Mouse (Mus musculus) adrenal gland, adult 8-10 months (tissue): ENCODE measurements around the gene Ssh3. TPM values are rescaled to one million over a fixed set of nuclear protein-coding genes. Genes with fewer than 3 reads are reported as not detected.

Experiments used
- DNase-seq: peaks from one replicate; pipeline ENCODE4 v3.0.0; 2022
- microRNA-seq, 2 experiments: library from miRNA; unstranded; fragments of <30 nt; microRNA quantifications; one replicate each; pipeline ENCODE4 v1.2.0; 2022
- total RNA-seq, 4 experiments: library from RNA; stranded (reverse); gene quantifications; 2 replicates each; pipeline ENCODE4 v1.2.4; 2022

The Ssh3 gene
- total RNA-seq, 4 experiments from 2014 or later: 30.8 to 55.1 (median 46.6) TPM

GRCm38 (mm10) chr19:4214771-4215450 is 54.1 kb downstream of the Ssh3 start:
- no peak for DNase-seq

- DNase-seq: no peak
Measured at GRCm38 (mm10) chr19:4214071-4214770, 54.8 kb downstream of the Ssh3 start, which contains the start of the genes Clcf1 and AC109138.7. Gene Clcf1 (plus strand): TSS chr19:4214238. Gene AC109138.7 (plus strand): TSS chr19:4214357.

GRCm38 (mm10) chr19:4213524-4213974 is 55.4 kb downstream of the Ssh3 start:
- peak; percentile 67 for DNase-seq

GRCm38 (mm10) chr19:4211891-4212588 is 56.9 kb downstream of the Ssh3 start:
- no peak for DNase-seq

Small RNAs within 50 kb of the gene (microRNA-seq; reads per million reads assigned to microRNA genes)
- gene Gm26115: 0 reads per million in 2 experiments
- gene Mir6985: 0.50 to 1.2 reads per million in 2 experiments

Other genes starting within 250 kb of the Ssh3 start
- 100 to 1,000 TPM; 366 to 409 (median 394) TPM for gene Gstp1, start 231.2 kb downstream of the Ssh3 start, total RNA-seq
- 10 to 100 TPM; 45.4 to 79.1 (median 67.8) TPM for gene Gstp2, start 223.2 kb downstream of the Ssh3 start, total RNA-seq
- gene Gstp3, start 209.6 kb downstream of the Ssh3 start, total RNA-seq: 1 to 10 TPM in 1 of 4 experiments, under 1 TPM in 3; 0.56 to 1.1 (median 0.77) TPM
- gene Cabp2, start 187.6 kb downstream of the Ssh3 start, total RNA-seq: not detected
- 100 to 1,000 TPM; 100 to 146 (median 129) TPM for gene Cdk2ap2, start 172.0 kb downstream of the Ssh3 start, total RNA-seq
- 100 to 1,000 TPM in 1 of 4 experiments, 10 to 100 TPM in 3; 57.1 to 119 (median 84.1) TPM for gene Pitpnm1, start 169.2 kb downstream of the Ssh3 start, total RNA-seq
- 100 to 1,000 TPM; 129 to 143 (median 134) TPM for gene Aip, start 143.3 kb downstream of the Ssh3 start, total RNA-seq
- under 1 TPM in 2 of 4 experiments, not detected in 2; 0.06 to 0.08 TPM for gene Gpr152, start 129.4 kb downstream of the Ssh3 start, total RNA-seq
- under 1 TPM; 0.23 to 0.59 (median 0.39) TPM for gene Cabp4, start 125.1 kb downstream of the Ssh3 start, total RNA-seq
- gene Coro1b, start 120.6 kb downstream of the Ssh3 start, total RNA-seq: 100 to 1,000 TPM; 174 to 210 (median 184) TPM
- gene Ptprcap, start 115.6 kb downstream of the Ssh3 start, total RNA-seq: 1 to 10 TPM; 2.2 to 4.4 (median 3.4) TPM
- 10 to 100 TPM; 29.2 to 53.0 (median 46.7) TPM for gene Rps6kb2, start 105.8 kb downstream of the Ssh3 start, total RNA-seq
- 1 to 10 TPM; 3.6 to 6.8 (median 5.2) TPM for gene Carns1, start 93.7 kb downstream of the Ssh3 start, total RNA-seq
- 1 to 10 TPM; 1.6 to 2.8 (median 1.9) TPM for gene Tbc1d10c, start 77.9 kb downstream of the Ssh3 start, total RNA-seq
- gene Ppp1ca, start 77.1 kb downstream of the Ssh3 start, total RNA-seq: 100 to 1,000 TPM; 371 to 396 (median 387) TPM
- 10 to 100 TPM in 3 of 4 experiments, 1 to 10 TPM in 1; 8.7 to 14.3 (median 11.9) TPM for gene Rad9a, start 67.5 kb downstream of the Ssh3 start, total RNA-seq
- gene Clcf1, start 54.9 kb downstream of the Ssh3 start, total RNA-seq: 10 to 100 TPM in 1 of 4 experiments, 1 to 10 TPM in 3; 4.5 to 14.4 (median 7.6) TPM
- gene AC109138.7, start 54.8 kb downstream of the Ssh3 start, total RNA-seq: not detected
- 10 to 100 TPM; 39.0 to 53.5 (median 52.4) TPM for gene Pold4, start 37.3 kb downstream of the Ssh3 start, total RNA-seq
- gene Ankrd13d, start 14.0 kb upstream of the Ssh3 start, total RNA-seq: 10 to 100 TPM in 1 of 4 experiments, 1 to 10 TPM in 3; 4.3 to 10.6 (median 6.8) TPM
- 10 to 100 TPM; 42.3 to 71.6 (median 53.0) TPM for gene Grk2, start 37.0 kb upstream of the Ssh3 start, total RNA-seq
- gene Kdm2a, start 129.1 kb upstream of the Ssh3 start, total RNA-seq: 100 to 1,000 TPM in 3 of 4 experiments, 10 to 100 TPM in 1; 88.6 to 150 (median 124) TPM
- 10 to 100 TPM; 29.8 to 48.0 (median 39.3) TPM for gene Rhod, start 170.3 kb upstream of the Ssh3 start, total RNA-seq
- 10 to 100 TPM; 60.5 to 90.4 (median 73.7) TPM for gene Syt12, start 208.3 kb upstream of the Ssh3 start, total RNA-seq
- gene 2010003K11Rik, start 229.4 kb upstream of the Ssh3 start, total RNA-seq: 10 to 100 TPM; 12.2 to 22.5 (median 20.2) TPM
- gene Pcx, start 241.3 kb upstream of the Ssh3 start, total RNA-seq: 100 to 1,000 TPM; 351 to 737 (median 517) TPM